Mouse (Mus musculus): ENCODE measurements at regions not wholly inside any gene's neighbourhood (a gene's known extent, or its start where the extent isn't known, plus 50 kb on each side); places are given as distances from the start of the nearest gene placed in this dataset.

GRCm38 (mm10) chr12:80011916-80012315 lies 100.9 kb downstream of the Zfp36l1 start:
- Histone ChIP-seq H3K4me3 (ENCODE audit: low read depth, low read length) (no peak overlapping the region), H3K9me3 (ENCODE audit: control insufficient read depth, low read length) (no peaks in the 10 kb centered on the region), H3K4me2 (no peak overlapping the region), H3K9ac (ENCODE audit: low read length) (no peak overlapping the region), H3K36me3 (ENCODE audit: control insufficient read depth, insufficient read depth, low read length) (no peaks in the 10 kb centered on the region), H3K27me3 (ENCODE audit: control insufficient read depth, insufficient read depth, low read length) (no peaks in the 10 kb centered on the region), H3K27ac (ENCODE audit: low read depth, low read length) (no peak overlapping the region), H3K4me1 (ENCODE audit: control insufficient read depth, insufficient read depth, low read length) (peaks cover 8% of the 10 kb centered on the region)
- WGBS = 93% methylated on average over 6 of the region's 6 CpGs
- no peak for ATAC-seq (ENCODE audit: low FRiP score)
- no peak for DNase-seq (ENCODE audit: low spot score, missing footprints)

GRCm38 (mm10) chr12:80010947-80011346 lies 101.9 kb downstream of the Zfp36l1 start:
- no peak for ATAC-seq (ENCODE audit: low FRiP score)
- Histone ChIP-seq H3K4me2 (no peak overlapping the region), H3K36me3 (ENCODE audit: control insufficient read depth, insufficient read depth, low read length) (no peaks in the 10 kb centered on the region), H3K9me3 (ENCODE audit: control insufficient read depth, low read length) (no peaks in the 10 kb centered on the region), H3K9ac (ENCODE audit: low read length) (no peak overlapping the region), H3K4me3 (ENCODE audit: low read depth, low read length) (no peak overlapping the region), H3K27ac (ENCODE audit: low read depth, low read length) (no peak overlapping the region), H3K27me3 (ENCODE audit: control insufficient read depth, insufficient read depth, low read length) (no peaks in the 10 kb centered on the region), H3K4me1 (ENCODE audit: control insufficient read depth, insufficient read depth, low read length) (peaks cover 8% of the 10 kb centered on the region)
- DNase-seq (ENCODE audit: low spot score, missing footprints) = no peak
- WGBS = 100% methylated on average over 1 of the region's 1 CpGs

GRCm38 (mm10) chr12:80010220-80010619 lies 102.6 kb downstream of the Zfp36l1 start:
- Histone ChIP-seq H3K4me1 (ENCODE audit: control insufficient read depth, insufficient read depth, low read length) (peaks cover 8% of the 10 kb centered on the region), H3K4me2 (no peak overlapping the region), H3K4me3 (ENCODE audit: low read depth, low read length) (no peak overlapping the region), H3K27me3 (ENCODE audit: control insufficient read depth, insufficient read depth, low read length) (no peaks in the 10 kb centered on the region), H3K36me3 (ENCODE audit: control insufficient read depth, insufficient read depth, low read length) (no peaks in the 10 kb centered on the region), H3K9me3 (ENCODE audit: control insufficient read depth, low read length) (no peaks in the 10 kb centered on the region), H3K27ac (ENCODE audit: low read depth, low read length) (no peak overlapping the region), H3K9ac (ENCODE audit: low read length) (no peak overlapping the region)
- no peak for ATAC-seq (ENCODE audit: low FRiP score)
- DNase-seq (ENCODE audit: low spot score, missing footprints) = no peak
- WGBS = 64% methylated on average over 2 of the region's 2 CpGs

- no peak overlapping the region for H3K4me2 ChIP-seq
- DNase-seq (ENCODE audit: low spot score, missing footprints) (no peak), ATAC-seq (ENCODE audit: low FRiP score) (no peak)
- H3K27ac ChIP-seq (ENCODE audit: low read depth, low read length) = no peak overlapping the region
- no peak overlapping the region for H3K4me3 ChIP-seq (ENCODE audit: low read depth, low read length)
- 20% methylated on average over 7 of the region's 7 CpGs for WGBS
- H3K27me3 ChIP-seq (ENCODE audit: control insufficient read depth, insufficient read depth, low read length) = no peaks in the 10 kb centered on the region
- H3K36me3 ChIP-seq (ENCODE audit: control insufficient read depth, insufficient read depth, low read length) = no peaks in the 10 kb centered on the region
- H3K9ac ChIP-seq (ENCODE audit: low read length) = no peak overlapping the region
- no peaks in the 10 kb centered on the region for H3K4me1 ChIP-seq (ENCODE audit: control insufficient read depth, insufficient read depth, low read length)
- no peaks in the 10 kb centered on the region for H3K9me3 ChIP-seq (ENCODE audit: control insufficient read depth, low read length)
These were observed 105.0 kb downstream of the Zfp36l1 start for GRCm38 (mm10) chr12:80007849-80008248.

GRCm38 (mm10) chr12:80005227-80005919 lies 107.4 kb downstream of the Zfp36l1 start:
- no peak overlapping the region for H3K27ac ChIP-seq (ENCODE audit: low read depth, low read length)
- no peak overlapping the region for H3K4me3 ChIP-seq (ENCODE audit: low read depth, low read length)
- no peaks in the 10 kb centered on the region for H3K27me3 ChIP-seq (ENCODE audit: control insufficient read depth, insufficient read depth, low read length)
- WGBS = 88% methylated on average over 13 of the region's 13 CpGs
- ATAC-seq (ENCODE audit: low FRiP score) (no peak), DNase-seq (ENCODE audit: low spot score, missing footprints) (no peak)
- H3K9ac ChIP-seq (ENCODE audit: low read length) = no peak overlapping the region
- no peaks in the 10 kb centered on the region for H3K9me3 ChIP-seq (ENCODE audit: control insufficient read depth, low read length)
- no peaks in the 10 kb centered on the region for H3K36me3 ChIP-seq (ENCODE audit: control insufficient read depth, insufficient read depth, low read length)
- H3K4me2 ChIP-seq = no peak overlapping the region
- no peaks in the 10 kb centered on the region for H3K4me1 ChIP-seq (ENCODE audit: control insufficient read depth, insufficient read depth, low read length)

- Histone ChIP-seq H3K9me3 (ENCODE audit: control insufficient read depth, low read length) (no peaks in the 10 kb centered on the region), H3K36me3 (ENCODE audit: control insufficient read depth, insufficient read depth, low read length) (no peaks in the 10 kb centered on the region), H3K9ac (ENCODE audit: low read length) (no peak overlapping the region), H3K4me3 (ENCODE audit: low read depth, low read length) (no peak overlapping the region), H3K4me1 (ENCODE audit: control insufficient read depth, insufficient read depth, low read length) (no peaks in the 10 kb centered on the region), H3K27ac (ENCODE audit: low read depth, low read length) (no peak overlapping the region), H3K27me3 (ENCODE audit: control insufficient read depth, insufficient read depth, low read length) (no peaks in the 10 kb centered on the region), H3K4me2 (no peak overlapping the region)
- ATAC-seq (ENCODE audit: low FRiP score) (no peak), DNase-seq (ENCODE audit: low spot score, missing footprints) (no peak)
- 92% methylated on average over 6 of the region's 6 CpGs for WGBS
These were observed 108.2 kb downstream of the Zfp36l1 start for GRCm38 (mm10) chr12:80004575-80004974.

GRCm38 (mm10) chr12:80003486-80003885 lies 109.3 kb downstream of the Zfp36l1 start:
- Histone ChIP-seq H3K27me3 (ENCODE audit: control insufficient read depth, insufficient read depth, low read length) (no peaks in the 10 kb centered on the region), H3K4me3 (ENCODE audit: low read depth, low read length) (no peak overlapping the region), H3K36me3 (ENCODE audit: control insufficient read depth, insufficient read depth, low read length) (no peaks in the 10 kb centered on the region), H3K4me2 (no peak overlapping the region), H3K4me1 (ENCODE audit: control insufficient read depth, insufficient read depth, low read length) (no peaks in the 10 kb centered on the region), H3K9me3 (ENCODE audit: control insufficient read depth, low read length) (no peaks in the 10 kb centered on the region), H3K27ac (ENCODE audit: low read depth, low read length) (no peak overlapping the region), H3K9ac (ENCODE audit: low read length) (no peak overlapping the region)
- WGBS = 88% methylated on average over 12 of the region's 12 CpGs
- no peak for DNase-seq (ENCODE audit: low spot score, missing footprints)
- no peak for ATAC-seq (ENCODE audit: low FRiP score)

- no peak overlapping the region for H3K27ac ChIP-seq (ENCODE audit: low read depth, low read length)
- 69% methylated on average over 13 of the region's 13 CpGs for WGBS
- ATAC-seq (ENCODE audit: low FRiP score) (no peak), DNase-seq (ENCODE audit: low spot score, missing footprints) (no peak)
- no peaks in the 10 kb centered on the region for H3K9me3 ChIP-seq (ENCODE audit: control insufficient read depth, low read length)
- no peak overlapping the region for H3K9ac ChIP-seq (ENCODE audit: low read length)
- no peaks in the 10 kb centered on the region for H3K4me1 ChIP-seq (ENCODE audit: control insufficient read depth, insufficient read depth, low read length)
- no peak overlapping the region for H3K4me3 ChIP-seq (ENCODE audit: low read depth, low read length)
- H3K36me3 ChIP-seq (ENCODE audit: control insufficient read depth, insufficient read depth, low read length) = no peaks in the 10 kb centered on the region
- H3K4me2 ChIP-seq = no peak overlapping the region
- no peaks in the 10 kb centered on the region for H3K27me3 ChIP-seq (ENCODE audit: control insufficient read depth, insufficient read depth, low read length)
These were observed 110.2 kb downstream of the Zfp36l1 start for GRCm38 (mm10) chr12:80002474-80003125.

GRCm38 (mm10) chr12:80001794-80002193 lies 111.0 kb downstream of the Zfp36l1 start:
- WGBS = 69% methylated on average over 2 of the region's 2 CpGs
- Histone ChIP-seq H3K9ac (ENCODE audit: low read length) (no peak overlapping the region), H3K4me1 (ENCODE audit: control insufficient read depth, insufficient read depth, low read length) (no peaks in the 10 kb centered on the region), H3K4me3 (ENCODE audit: low read depth, low read length) (no peak overlapping the region), H3K36me3 (ENCODE audit: control insufficient read depth, insufficient read depth, low read length) (no peaks in the 10 kb centered on the region), H3K27ac (ENCODE audit: low read depth, low read length) (no peak overlapping the region), H3K27me3 (ENCODE audit: control insufficient read depth, insufficient read depth, low read length) (no peaks in the 10 kb centered on the region), H3K9me3 (ENCODE audit: control insufficient read depth, low read length) (no peaks in the 10 kb centered on the region), H3K4me2 (no peak overlapping the region)
- DNase-seq (ENCODE audit: low spot score, missing footprints) (no peak), ATAC-seq (ENCODE audit: low FRiP score) (no peak)
